Mouse (Mus musculus): ENCODE results near the gene Hs1bp3.

DNA sequence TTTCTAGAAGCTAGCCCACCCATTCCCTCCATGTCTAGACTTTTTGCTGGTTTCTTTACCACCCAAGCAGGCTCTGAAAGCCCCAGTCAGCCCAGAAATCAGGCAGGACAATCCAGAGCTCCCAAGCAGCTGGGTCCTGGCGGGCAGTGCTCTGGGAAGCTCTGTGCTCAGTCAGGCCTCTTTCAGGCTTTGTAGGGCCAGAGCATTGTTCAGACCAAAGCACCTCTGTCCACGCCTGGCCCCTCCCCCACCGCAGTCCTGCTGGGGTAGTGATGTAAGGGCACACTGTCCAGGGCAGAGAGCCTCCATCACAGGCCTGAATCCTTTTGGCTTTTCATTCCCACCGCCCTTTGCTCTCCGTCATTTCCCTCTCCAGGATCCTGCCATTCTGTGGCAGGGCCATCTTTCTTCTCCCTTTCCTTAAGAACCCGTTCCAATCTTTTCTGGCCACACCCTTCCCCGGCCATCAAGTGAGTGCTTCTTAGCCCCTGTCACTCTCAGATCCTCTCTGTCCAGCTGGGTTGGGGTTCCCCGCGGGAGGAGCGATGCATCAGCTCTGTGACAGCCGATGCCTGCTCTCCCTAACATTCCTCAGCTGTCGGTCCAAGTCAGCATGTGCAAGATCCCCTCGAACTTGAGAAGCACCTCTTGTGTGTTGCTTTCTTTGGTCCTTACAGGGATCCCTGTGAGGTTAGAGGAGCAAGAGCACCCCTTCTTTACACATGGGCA is 26.5 kb downstream of the Hs1bp3 start:
- TF ChIP-seq POLR2A (IDR thresholded peaks at IDR 0.05; ENCODE audit: extremely low read depth, insufficient read depth, low read length) (no peak), CTCF (IDR thresholded peaks at IDR 0.05; ENCODE audit: extremely low read depth, insufficient read depth, low read length) (no peak)

Data from cortical plate, adult 2 months (tissue).